Mouse (Mus musculus) WW6 (cell line): ENCODE measurements around the gene Tnfaip2.

Source experiments
- DNase-seq: peaks from one replicate; pipeline ENCODE4 v3.0.0-alpha.2; 2013; ENCODE audit warnings: low read depth, low spot score

The Tnfaip2 gene

DNA sequence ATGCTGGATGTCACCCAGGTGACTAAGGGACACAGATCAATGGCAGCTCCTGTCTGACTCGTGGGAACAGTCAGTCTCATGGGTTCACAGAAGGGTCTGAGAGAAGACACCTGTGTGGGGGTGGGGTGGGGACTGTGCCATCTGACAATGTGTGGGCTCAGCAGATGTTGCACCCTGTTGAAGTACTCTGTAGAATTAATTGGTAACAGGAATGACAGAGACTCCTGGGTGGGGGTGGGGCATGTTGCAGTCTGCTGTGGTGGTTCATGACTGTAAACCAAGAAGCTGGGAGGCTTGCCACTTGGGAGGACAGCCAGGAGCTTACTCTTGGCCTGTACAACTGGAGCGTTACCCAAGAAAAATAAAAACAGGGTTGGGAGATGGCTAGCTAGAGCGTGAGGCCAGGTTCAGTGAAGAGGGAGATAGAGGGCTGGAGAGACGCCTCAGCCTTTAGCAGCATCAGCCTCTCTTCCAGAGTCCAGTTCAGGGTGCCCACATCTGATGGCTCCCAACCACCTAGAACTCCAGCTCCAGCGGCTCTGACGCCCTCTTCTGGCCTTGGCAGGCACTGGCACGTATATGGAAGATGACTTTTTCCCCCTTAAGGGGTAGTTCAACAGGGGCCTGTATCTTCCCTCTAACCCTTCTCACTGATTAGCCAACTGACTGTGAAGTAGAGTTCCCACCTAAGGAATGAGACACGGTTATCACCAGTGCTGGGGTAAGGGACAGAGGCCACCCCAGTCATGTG is 32.8 kb downstream of the Tnfaip2 start:
- DNase-seq = no peak

DNA sequence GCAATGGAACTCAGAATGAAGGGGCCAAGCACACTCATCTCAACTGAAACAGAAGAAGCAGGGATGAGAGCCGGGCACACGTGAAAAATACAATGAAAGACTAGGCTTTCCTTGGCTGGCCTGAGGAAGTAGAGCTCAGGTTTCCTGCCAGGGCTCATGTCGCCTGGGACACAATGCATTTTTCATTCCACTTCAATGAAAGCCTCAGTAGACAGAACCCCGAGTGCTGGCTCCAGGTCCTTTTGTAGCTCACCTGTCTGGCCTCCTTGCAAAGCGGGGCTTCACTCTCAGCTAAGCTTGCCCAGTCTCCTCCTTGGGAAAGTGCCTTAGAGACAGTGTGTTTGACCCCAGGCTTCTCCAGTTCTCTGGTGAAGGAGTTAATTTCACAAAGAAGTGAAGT is 36.7 kb downstream of the Tnfaip2 start:
- no peak for DNase-seq

DNA sequence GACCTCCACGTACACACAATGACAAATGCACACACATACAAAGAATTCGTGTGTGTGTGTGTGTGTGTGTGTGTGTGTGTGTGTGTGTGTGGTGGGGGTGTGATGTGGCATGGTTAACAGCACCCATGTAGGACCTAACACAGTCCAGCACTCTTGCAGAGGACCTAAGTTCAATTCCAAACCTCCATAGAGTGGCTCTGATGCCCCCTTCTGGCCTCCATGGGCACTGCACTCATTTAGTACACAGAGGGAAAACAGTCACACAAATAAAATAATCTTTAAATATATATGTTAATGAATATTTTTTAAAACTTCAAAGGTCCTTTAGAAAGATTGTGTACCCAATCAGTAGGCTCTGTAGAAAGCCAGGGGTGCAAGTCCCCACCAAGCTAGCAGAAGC is 37.6 kb downstream of the Tnfaip2 start:
- DNase-seq = no peak

DNA sequence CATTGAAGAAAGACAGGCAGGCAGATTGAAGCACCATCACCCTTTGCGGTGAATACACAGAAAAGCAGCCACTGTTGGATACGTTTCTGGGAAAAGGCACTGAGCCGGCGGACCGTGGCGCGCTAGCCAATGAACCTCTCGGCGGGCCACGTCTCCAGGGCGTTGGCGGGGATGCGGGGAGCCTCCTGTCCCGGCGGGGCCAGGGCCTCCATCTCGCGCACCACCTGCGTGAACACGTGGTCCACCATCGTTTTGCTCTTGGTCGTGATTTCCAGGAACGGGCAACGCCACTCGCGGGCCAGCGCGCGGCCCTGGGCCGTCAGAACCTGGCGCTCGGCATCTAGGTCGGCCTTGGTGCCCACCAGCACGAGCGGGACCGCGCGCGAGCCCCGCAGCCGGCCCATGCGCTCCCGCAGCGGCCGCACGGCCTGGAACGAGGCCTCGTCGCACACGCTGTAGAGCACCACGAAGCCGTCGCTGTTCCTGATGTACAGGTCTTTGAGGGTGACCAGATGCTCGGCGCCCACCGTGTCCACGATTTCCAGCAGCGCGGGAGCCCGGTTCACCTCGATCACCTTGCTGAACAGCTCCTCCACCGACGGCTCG is 42.9 kb downstream of the Tnfaip2 start:
- no peak for DNase-seq

DNA sequence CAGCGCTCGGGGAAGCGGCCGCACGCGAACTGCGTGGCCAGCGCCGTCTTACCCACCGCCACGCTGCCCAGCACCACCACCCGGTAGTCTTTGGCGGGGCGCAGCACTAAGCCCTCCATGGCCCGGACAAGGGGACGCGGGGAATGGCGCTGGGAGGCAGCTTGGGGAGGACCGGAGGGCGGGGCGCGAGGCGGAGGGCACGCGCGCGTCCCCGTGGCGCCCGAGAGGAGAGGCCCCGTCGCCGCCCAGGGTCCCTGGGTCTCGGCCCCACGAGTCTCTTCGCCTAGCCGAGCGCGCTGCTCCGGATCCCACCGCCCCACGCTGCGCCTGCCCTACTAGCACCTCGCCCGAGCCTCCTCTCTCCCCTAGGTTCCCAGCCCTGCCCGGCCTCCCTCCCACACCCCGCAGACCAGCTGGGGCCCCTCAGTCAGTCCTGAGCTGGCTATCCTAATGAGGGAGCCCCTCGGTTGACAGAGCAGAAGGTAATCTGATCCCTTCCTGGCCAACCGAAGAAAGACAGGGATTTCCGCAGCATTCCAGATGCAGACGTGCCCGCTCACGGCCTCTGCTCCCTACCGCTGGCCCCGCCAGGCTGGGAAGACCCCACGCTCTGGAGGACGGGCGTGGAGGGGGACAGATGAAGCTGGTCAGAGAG is 43.5 kb downstream of the Tnfaip2 start, which contains the start of gene Gm266:
Gene Gm266 (minus strand): TSS at position 172 of the 655 bp plus-strand sequence.
- no peak for DNase-seq

DNA sequence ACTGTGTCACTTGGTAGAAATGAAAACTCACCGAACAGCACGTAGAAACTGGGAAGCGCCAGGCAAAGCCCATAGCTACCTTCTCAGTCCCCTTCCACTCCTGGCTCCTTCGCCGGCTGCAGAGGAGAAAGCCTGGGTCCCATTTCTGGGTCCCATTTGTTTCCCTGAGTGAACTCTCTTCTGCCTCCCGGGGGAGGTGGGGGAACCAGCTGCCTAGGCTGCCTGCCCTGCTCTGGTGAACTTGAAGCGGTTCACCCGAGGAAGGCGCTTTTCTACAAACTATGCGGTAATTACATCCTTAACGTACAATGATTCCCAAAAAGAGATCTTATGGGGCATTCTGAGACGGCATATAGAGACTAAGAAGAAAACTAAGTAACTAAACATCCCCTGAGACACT is 44.2 kb downstream of the Tnfaip2 start:
- DNase-seq = no peak

DNA sequence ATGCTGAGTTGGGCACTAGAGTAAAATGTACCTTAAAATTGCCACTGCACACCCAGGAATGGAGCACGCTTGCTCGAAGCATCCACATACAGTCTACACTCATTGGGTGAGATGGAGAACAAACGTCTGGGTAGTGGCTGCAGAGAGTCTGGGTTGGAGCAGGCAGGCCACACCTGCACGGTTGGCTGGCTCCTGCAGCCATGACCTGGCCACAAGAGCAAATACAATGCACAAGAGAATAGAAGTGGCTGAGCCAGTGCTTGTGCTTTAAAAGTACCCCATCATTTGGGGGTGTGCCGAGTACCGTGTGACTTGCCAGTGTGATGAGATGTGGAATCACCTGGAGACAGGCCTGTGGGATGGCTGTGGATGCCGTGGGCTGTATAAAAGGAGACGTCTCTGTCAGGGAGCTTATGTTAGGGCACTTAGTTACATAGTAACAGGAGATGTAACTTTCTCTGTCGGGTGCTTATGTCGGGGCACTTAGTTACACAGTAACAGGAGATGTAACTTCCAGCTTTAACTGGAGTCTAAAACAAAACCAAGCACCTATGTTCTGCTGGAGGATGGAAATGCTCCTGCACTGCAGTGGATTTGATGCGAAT is 47.1 kb downstream of the Tnfaip2 start:
- no peak for DNase-seq

DNA sequence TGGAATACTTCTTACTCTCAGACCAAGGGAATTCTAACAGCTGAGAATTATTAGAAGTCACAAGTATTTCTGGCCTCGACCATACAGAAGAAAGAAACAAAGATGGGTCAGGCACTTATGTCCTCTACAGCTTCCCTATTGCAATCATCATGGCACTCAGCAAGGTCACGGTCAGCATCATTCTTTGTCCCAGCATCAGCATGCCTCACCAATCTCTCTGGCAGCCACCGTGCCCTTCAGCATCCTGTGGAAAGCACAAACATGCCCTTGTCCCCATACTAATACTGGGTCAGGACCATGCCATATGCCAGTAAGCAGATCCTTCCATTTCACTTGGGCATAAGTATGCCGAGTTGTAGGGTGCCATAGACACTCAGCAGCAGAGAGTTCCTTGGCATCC is 52.7 kb downstream of the Tnfaip2 start:
- no peak for DNase-seq

DNA sequence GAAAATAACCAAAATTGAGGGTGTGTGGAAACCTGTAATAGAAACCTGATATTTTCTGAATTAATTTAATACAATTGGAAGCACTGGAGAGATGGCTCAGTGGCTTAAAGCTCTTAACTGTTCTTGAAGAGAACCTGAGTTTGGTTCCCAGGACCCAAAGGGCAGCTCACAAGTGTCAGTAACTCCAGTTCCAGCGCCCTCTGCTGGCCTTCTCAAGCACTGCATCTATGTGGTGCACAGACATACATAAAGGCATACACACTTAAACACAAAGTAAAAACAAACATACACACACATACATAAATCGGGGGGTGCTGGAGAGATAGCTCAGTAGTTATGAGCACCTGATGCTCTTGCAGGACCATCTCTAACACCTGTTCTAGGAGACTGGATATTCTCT is 54.8 kb downstream of the Tnfaip2 start:
- DNase-seq = no peak

DNA sequence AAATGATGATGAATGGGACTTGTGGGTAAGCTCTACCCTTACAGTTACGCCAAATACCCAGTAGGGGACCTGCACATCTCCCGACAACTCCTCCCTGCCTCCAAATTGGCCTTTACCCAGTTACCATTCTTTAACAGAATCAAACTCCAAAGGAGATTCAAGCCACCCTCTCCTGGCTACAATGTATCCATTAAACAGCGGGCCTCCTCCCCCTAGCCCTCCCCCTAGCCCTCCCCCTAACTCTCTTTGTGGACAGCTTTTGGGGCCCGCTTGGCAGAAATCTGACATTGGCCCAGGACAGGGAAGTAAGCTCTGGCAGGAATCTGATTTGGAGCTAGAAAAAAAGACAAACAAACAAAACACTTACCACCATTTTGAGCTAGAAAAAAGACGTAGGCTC is 57.3 kb downstream of the Tnfaip2 start:
- no peak for DNase-seq

DNA sequence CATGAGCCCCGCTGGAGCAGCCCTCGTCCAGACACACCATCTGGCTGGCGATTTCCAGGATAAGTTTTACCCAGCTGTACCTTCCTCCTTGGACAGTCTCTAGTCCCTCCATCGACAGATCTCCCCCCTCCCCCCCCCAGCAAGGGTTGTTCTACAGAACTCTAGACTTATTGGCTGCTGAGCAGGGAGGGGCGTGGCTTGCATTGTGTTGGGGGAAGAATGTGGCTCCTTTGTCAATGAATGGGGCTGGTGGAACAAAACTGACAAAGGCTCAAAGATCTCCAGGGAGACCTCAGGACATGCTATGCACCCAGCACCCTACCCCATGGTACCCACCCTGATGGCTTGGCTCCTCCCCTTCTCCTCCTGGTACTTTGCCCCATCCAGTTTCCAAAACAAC is 58.5 kb downstream of the Tnfaip2 start:
- no peak for DNase-seq

DNA sequence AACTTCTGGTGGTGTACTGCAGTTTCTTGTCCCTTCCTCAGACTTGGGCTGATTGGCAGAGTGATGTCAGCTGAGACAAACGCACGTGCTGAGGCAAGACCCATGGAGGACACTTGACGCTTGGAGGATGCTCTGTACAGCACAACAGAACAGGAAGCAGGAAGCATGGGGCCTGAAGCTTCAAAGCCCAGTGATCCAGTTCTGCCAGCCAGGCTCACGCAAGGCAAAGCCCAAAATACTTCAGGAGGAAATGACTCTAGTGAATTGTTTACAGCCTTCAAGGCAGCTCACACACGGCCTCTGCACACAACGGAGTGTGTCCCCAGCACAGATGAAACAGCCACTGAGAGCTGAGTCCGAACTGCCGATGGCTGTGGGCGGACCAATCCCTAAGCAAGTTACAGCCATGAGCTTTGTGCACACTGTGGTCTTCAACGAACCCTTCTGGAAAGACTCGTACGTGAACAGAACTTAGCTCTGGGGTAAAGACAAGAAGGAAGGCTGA is 60.8 kb downstream of the Tnfaip2 start:
- DNase-seq = no peak

DNA sequence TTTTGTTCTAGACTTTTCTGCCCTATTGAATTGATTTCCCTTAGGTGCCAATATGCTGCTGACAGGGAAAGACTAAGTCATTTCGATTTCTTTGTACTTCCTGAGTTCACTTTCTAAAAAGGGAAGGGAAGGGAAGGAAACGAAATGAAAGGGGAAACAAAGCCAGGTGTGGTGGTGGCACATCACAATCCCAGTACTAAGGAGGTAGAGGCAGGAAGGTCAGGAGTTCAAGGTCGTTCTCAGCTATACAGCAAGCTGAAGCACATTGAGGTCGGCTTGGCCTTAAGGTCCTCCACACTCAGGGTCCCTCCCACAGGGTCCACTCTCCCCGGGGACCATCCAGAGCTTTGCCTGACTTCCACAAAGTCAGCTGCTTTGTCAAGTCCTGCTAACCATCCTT is 61.3 kb downstream of the Tnfaip2 start:
- no peak for DNase-seq
